Mouse (Mus musculus): ENCODE results near the gene Ccnjl.

DNA sequence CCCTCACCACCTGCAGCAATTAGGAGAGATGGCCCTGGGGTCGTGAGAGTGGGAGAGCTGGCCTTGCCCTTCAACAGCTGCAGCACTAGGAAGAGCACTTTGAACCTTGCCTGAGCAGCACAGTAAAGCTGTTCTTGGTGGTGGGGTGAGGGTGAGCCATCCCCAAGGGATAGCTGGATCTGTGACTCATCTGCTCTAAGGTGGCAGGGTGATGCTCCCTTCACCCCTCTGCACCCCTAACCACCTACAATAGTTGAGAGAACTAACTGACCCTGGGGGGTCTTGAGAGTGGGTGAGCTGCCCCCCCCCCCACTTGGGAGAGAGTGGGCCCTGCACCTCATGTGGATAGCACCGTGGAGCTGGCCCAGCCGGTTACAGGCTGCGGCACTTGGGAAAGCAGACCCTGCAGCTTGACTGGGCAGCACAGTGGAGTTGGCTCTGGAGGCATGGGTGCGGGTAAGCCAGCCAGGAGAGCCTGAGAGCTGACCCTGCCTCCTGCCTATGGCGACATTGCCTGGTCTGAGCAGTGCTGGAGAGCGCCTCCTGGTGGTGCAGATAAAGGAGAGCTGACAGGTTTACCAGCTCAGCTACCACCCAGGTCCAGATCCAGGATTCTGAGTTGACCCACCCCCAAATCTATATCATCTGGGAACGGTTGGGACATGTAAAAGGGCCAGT is 12.1 kb upstream of the Ccnjl start:
- TF ChIP-seq CTCF (IDR thresholded peaks at IDR 0.05 in 2 of 3, conservative IDR thresholded peaks at IDR 0.05 in 1 of 3; ENCODE audit: control insufficient read depth in 1 of 3, insufficient read depth in 1 of 3, low read depth in 2 of 3, low read length in 3 of 3, poor library complexity in 1 of 3, severe bottlenecking in 1 of 3): peak in 2 of 3 experiments; percentile 28 to 45; a peak in 4 of 6 replicates
- TF ChIP-seq ZC3H11A (IDR thresholded peaks at IDR 0.05; ENCODE audit: low read depth, low read length): no peak
- no peak for TF ChIP-seq EP300 (IDR thresholded peaks at IDR 0.05; ENCODE audit: low read depth in 1 of 2, low read length in 2 of 2)
- no peak for TF ChIP-seq POLR2A (IDR thresholded peaks at IDR 0.05; ENCODE audit: control insufficient read depth in 1 of 2, insufficient read depth in 1 of 2, low read depth in 1 of 2, low read length in 2 of 2, poor library complexity in 1 of 2)
- TF ChIP-seq GATA1 (IDR thresholded peaks at IDR 0.05; ENCODE audit: low read depth, low read length): no peak
- TF ChIP-seq E2F4 (IDR thresholded peaks at IDR 0.05; ENCODE audit: borderline replicate concordance, low read depth, low read length): no peak
